Mouse (Mus musculus) limb, embryonic 13.5 days (tissue): ENCODE results near the gene Reln. TPM values are rescaled to one million over a fixed set of nuclear protein-coding genes. Genes with fewer than 3 reads are reported as not detected.

Experiments used
- ATAC-seq: fragments of 200-750 bp; cut with Nextera tagmentation; 2 replicates; pipeline ENCODE4 v1.8.0; 2017; ENCODE audit warnings: low read depth, moderate number of reproducible peaks, moderate TSS enrichment; ENCODE audit not compliant: low FRiP score
- H3K27ac ChIP-seq: fragments of 300-500 bp; sonication (generic); 2 replicates; pipeline ENCODE4 v1.5.1; 2015; ENCODE audit warnings: inconsistent platforms, mild to moderate bottlenecking, moderate library complexity
- H3K27me3 ChIP-seq: fragments of 300-500 bp; sonication (generic); 2 replicates; pipeline ENCODE4 v1.6.1; 2015; ENCODE audit warnings: mild to moderate bottlenecking, inconsistent platforms
- H3K36me3 ChIP-seq: fragments of 300-500 bp; sonication (generic); 2 replicates; pipeline ENCODE4 v1.6.1; 2015; ENCODE audit warnings: inconsistent platforms, mild to moderate bottlenecking, moderate library complexity
- H3K4me1 ChIP-seq: fragments of 300-500 bp; sonication (generic); 2 replicates; pipeline ENCODE4 v1.6.1; 2015; ENCODE audit warnings: inconsistent platforms
- H3K4me2 ChIP-seq: fragments of 300-500 bp; sonication (generic); replicated peaks from 2 replicates; pipeline ENCODE4 v1.6.1; 2015; ENCODE audit warnings: inconsistent platforms, mild to moderate bottlenecking, moderate library complexity
- H3K4me3 ChIP-seq: fragments of 300-500 bp; sonication (generic); 2 replicates; pipeline ENCODE4 v1.5.1; 2015; ENCODE audit warnings: moderate library complexity, mild to moderate bottlenecking, inconsistent platforms
- H3K9ac ChIP-seq: fragments of 300-500 bp; sonication (generic); 2 replicates; pipeline ENCODE4 v1.6.1; 2015; ENCODE audit warnings: mild to moderate bottlenecking, inconsistent platforms
- H3K9me3 ChIP-seq: fragments of 300-500 bp; sonication (generic); 2 replicates; pipeline ENCODE4 v1.6.1; 2016; ENCODE audit warnings: inconsistent platforms
- WGBS: fragments of 180-500 bp; shearing (Covaris S2); methylation state at CpG from one replicate; pipeline ENCODE4 v1.1.7; 2015; 5-methylcytosine and 5-hydroxymethylcytosine counted together
- polyA plus RNA-seq: library from polyadenylated mRNA; unstranded; fragments of >200 nt; fragmentation: Nextera tagmentation; extraction: Ambion mirVana; gene quantifications from 2 replicates; pipeline ENCODE4 v1.2.1, GENCODE M21; 2015

The Reln gene
- polyA plus RNA-seq, 1 experiment from 2014 or later, result 2.3 TPM

- no peaks in the 10 kb centered on the region for H3K9me3 ChIP-seq
- H3K27me3 ChIP-seq, result no peaks in the 10 kb centered on the region
- H3K4me2 ChIP-seq, result no peak overlapping the region
- H3K9ac ChIP-seq, result no peak overlapping the region
- H3K27ac ChIP-seq, result no peak overlapping the region
- H3K4me3 ChIP-seq, result no peak overlapping the region
- H3K4me1 ChIP-seq, result peaks cover 10% of the 10 kb centered on the region; the same call in 1 of the 2 replicates
- H3K36me3 ChIP-seq, result no peaks in the 10 kb centered on the region
- no peak for ATAC-seq
- 77% methylated on average over 5 of the region's 5 CpGs for WGBS
These were observed 408.4 kb downstream of the Reln start for GRCm38 (mm10) chr5:21936096-21936495.

- H3K9me3 ChIP-seq, result no peaks in the 10 kb centered on the region
- H3K4me2 ChIP-seq, result no peak overlapping the region
- no peak overlapping the region for H3K27ac ChIP-seq
- H3K4me3 ChIP-seq, result no peak overlapping the region
- H3K36me3 ChIP-seq, result no peaks in the 10 kb centered on the region
- no peak overlapping the region for H3K9ac ChIP-seq
- WGBS, result 85% methylated on average over 13 of the region's 13 CpGs
- H3K27me3 ChIP-seq, result no peaks in the 10 kb centered on the region
- no peak for ATAC-seq
- H3K4me1 ChIP-seq, result peaks cover 11% of the 10 kb centered on the region; the same call in 1 of the 2 replicates
These were observed 409.6 kb downstream of the Reln start for GRCm38 (mm10) chr5:21934811-21935396.

GRCm38 (mm10) chr5:21934173-21934698 is 410.3 kb downstream of the Reln start:
- Histone ChIP-seq H3K4me2 (no peak overlapping the region), H3K36me3 (no peaks in the 10 kb centered on the region), H3K9me3 (no peaks in the 10 kb centered on the region), H3K4me3 (no peak overlapping the region), H3K4me1 (peaks cover 11% of the 10 kb centered on the region; the same call in 1 of the 2 replicates), H3K9ac (no peak overlapping the region), H3K27me3 (no peaks in the 10 kb centered on the region), H3K27ac (no peak overlapping the region)
- 87% methylated on average over 4 of the region's 4 CpGs for WGBS
- no peak for ATAC-seq

DNA sequence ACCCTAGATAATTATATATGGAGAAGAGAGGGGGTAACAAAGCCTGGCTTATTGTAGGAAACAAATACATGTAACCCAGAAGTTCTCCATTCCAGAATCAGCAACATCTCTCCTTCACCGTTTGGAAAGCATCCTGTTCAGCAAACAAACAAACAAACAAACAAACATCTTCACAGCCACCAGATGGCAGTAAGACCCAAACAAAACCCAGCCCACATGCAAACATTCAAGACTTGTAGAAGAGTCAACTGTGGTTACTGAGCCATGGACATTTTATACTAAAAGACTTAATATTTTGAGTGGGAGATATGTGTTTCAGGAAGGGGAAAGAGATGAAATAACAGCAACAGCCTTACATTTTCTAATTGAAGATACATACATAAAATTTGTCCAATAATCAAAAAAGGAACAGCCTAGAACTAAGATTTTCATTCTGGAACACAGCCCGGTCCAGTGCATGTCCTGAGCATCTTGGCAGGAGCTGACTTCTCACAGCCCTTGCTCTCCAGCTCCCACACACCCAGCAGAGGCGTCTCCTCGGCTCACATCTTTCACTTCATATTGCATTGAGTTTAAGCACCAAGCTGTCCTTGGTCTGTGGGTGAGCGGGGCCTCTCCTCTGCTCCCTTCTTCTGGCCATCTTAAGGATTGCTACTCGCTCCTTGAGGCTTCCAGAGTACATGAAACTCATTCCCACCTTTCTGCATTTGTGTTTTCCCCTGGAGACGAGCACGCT is 411.0 kb downstream of the Reln start:
- H3K36me3 ChIP-seq, result no peaks in the 10 kb centered on the region
- no peak for ATAC-seq
- H3K4me1 ChIP-seq, result peaks cover 11% of the 10 kb centered on the region; the same call in 1 of the 2 replicates
- no peak overlapping the region for H3K27ac ChIP-seq
- H3K9ac ChIP-seq, result no peak overlapping the region
- H3K9me3 ChIP-seq, result no peaks in the 10 kb centered on the region
- H3K4me3 ChIP-seq, result no peak overlapping the region
- H3K4me2 ChIP-seq, result no peak overlapping the region
- 82% methylated on average over 8 of the region's 8 CpGs for WGBS
- H3K27me3 ChIP-seq, result no peaks in the 10 kb centered on the region

DNA sequence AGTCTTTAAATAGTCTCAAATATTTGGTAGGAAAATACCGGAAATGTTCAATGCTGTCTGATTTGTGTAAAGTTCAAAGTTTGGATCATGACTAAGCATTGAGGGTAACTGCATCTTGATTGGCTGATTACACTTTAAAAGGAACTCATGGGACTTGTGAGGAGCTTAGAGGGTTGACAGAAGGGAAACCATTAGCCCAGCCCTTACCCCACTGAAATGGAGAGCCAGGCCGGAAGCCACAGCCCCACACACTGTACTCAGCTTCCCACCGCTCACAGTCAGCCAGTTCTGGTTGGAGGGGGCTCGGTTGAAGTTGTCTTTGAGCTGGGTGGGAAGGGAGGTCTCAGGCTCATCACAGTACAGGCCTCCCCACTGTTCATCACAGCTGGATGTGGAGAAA is 413.4 kb downstream of the Reln start:
- no peak overlapping the region for H3K4me2 ChIP-seq
- H3K4me3 ChIP-seq, result no peak overlapping the region
- H3K9me3 ChIP-seq, result no peaks in the 10 kb centered on the region
- H3K36me3 ChIP-seq, result no peaks in the 10 kb centered on the region
- H3K27ac ChIP-seq, result no peak overlapping the region
- H3K9ac ChIP-seq, result no peak overlapping the region
- no peaks in the 10 kb centered on the region for H3K27me3 ChIP-seq
- WGBS, result 49% methylated on average over 4 of the region's 4 CpGs
- ATAC-seq, result peak; percentile 76; the same call in 1 of the 2 replicates
- peaks cover 11% of the 10 kb centered on the region; the same call in 1 of the 2 replicates for H3K4me1 ChIP-seq

GRCm38 (mm10) chr5:21920310-21920709 is 424.2 kb downstream of the Reln start:
- Histone ChIP-seq H3K9me3 (no peaks in the 10 kb centered on the region), H3K36me3 (no peaks in the 10 kb centered on the region), H3K9ac (no peak overlapping the region), H3K4me1 (no peaks in the 10 kb centered on the region), H3K4me2 (no peak overlapping the region), H3K27ac (no peak overlapping the region), H3K27me3 (no peaks in the 10 kb centered on the region), H3K4me3 (no peak overlapping the region)
- ATAC-seq, result no peak
- 81% methylated on average over 6 of the region's 6 CpGs for WGBS

DNA sequence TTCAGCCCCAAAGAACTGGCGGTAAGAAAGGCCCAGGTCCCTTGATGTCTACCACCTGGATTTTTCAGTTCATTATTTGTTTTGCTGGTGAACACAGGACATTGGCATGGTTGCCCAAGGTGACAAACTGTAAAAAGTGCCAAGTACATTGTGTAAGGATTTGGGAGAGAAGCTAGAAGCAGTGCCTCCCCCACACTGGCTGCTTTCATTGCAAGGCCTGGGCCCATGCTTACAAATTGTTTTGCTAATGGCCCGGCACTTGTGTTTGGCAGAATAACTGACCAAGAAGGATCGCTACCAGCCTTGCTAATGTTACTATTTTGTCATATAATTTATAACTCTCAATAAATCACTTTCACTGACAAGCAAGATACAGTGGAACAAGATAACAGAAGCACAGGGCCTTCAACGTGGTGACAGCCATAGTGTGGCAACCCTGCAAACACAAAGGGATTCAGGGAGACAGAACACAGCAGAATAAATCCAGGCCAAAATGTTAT is 425.2 kb downstream of the Reln start:
- Histone ChIP-seq H3K4me3 (no peak overlapping the region), H3K4me1 (no peaks in the 10 kb centered on the region), H3K27me3 (no peaks in the 10 kb centered on the region), H3K4me2 (no peak overlapping the region), H3K27ac (no peak overlapping the region), H3K36me3 (no peaks in the 10 kb centered on the region), H3K9ac (no peak overlapping the region), H3K9me3 (no peaks in the 10 kb centered on the region)
- WGBS, result 71% methylated on average over 4 of the region's 4 CpGs
- ATAC-seq, result no peak

DNA sequence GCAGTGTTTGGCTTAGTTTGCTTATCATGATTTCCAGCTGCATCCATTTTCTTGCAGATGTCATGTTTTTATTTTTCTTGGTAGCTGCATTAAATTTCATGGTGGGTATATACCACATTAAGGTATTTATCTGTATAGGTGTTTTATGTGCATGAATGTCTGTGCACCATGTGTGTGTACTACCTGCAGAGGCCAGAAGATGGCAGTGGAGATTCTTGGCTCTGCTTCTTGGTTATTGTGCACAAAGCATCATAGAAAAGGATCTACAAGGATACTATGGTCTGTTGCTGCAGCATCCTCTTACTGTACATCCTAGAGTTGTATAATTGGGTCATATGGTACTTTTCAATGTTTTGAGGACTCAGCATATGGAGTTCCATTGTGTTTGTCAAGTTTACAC is 428.5 kb downstream of the Reln start:
- no peak overlapping the region for H3K27ac ChIP-seq
- H3K4me2 ChIP-seq, result no peak overlapping the region
- no peaks in the 10 kb centered on the region for H3K9me3 ChIP-seq
- H3K36me3 ChIP-seq, result no peaks in the 10 kb centered on the region
- H3K9ac ChIP-seq, result no peak overlapping the region
- no peak for ATAC-seq
- no peak overlapping the region for H3K4me3 ChIP-seq
- H3K4me1 ChIP-seq, result no peaks in the 10 kb centered on the region
- H3K27me3 ChIP-seq, result no peaks in the 10 kb centered on the region

DNA sequence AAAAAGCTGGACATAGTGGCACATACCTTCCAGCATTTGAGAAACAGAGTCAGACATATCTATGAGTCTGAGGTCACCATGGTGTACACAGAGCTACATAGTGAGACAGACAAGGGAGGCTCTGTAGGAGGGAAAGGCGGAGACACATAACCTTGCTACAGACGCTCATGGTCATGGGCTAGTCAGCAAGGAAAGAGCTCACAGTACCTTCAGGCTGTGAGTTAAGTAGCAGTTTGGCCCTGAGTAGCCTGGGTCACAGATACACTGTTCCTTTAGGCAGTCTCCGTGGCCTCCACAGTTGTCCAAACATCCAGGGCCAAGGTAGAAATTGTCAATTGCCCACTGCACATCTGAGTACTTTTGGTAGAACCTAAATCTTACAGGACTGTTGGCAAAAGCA is 429.7 kb downstream of the Reln start:
- Histone ChIP-seq H3K27ac (no peak overlapping the region), H3K36me3 (no peaks in the 10 kb centered on the region), H3K27me3 (no peaks in the 10 kb centered on the region), H3K4me3 (no peak overlapping the region), H3K9me3 (no peaks in the 10 kb centered on the region), H3K9ac (no peak overlapping the region), H3K4me2 (no peak overlapping the region), H3K4me1 (no peaks in the 10 kb centered on the region)
- ATAC-seq, result no peak
- WGBS, result 66% methylated on average over 3 of the region's 3 CpGs

- no peak overlapping the region for H3K9ac ChIP-seq
- no peaks in the 10 kb centered on the region for H3K27me3 ChIP-seq
- no peak for ATAC-seq
- H3K36me3 ChIP-seq, result no peaks in the 10 kb centered on the region
- no peak overlapping the region for H3K4me3 ChIP-seq
- H3K4me2 ChIP-seq, result no peak overlapping the region
- H3K27ac ChIP-seq, result no peak overlapping the region
- H3K9me3 ChIP-seq, result no peaks in the 10 kb centered on the region
- no peaks in the 10 kb centered on the region for H3K4me1 ChIP-seq
- 77% methylated on average over 23 of the region's 23 CpGs for WGBS
These were observed 431.5 kb downstream of the Reln start for GRCm38 (mm10) chr5:21912835-21913530.

GRCm38 (mm10) chr5:21910726-21911125 is 433.8 kb downstream of the Reln start:
- no peak overlapping the region for H3K4me3 ChIP-seq
- H3K27me3 ChIP-seq, result no peaks in the 10 kb centered on the region
- WGBS, result 94% methylated on average over 12 of the region's 12 CpGs
- no peaks in the 10 kb centered on the region for H3K36me3 ChIP-seq
- no peak overlapping the region for H3K27ac ChIP-seq
- H3K9me3 ChIP-seq, result no peaks in the 10 kb centered on the region
- H3K9ac ChIP-seq, result no peak overlapping the region
- ATAC-seq, result no peak
- no peaks in the 10 kb centered on the region for H3K4me1 ChIP-seq
- H3K4me2 ChIP-seq, result no peak overlapping the region

- Histone ChIP-seq H3K36me3 (no peaks in the 10 kb centered on the region), H3K9ac (no peak overlapping the region), H3K4me1 (no peaks in the 10 kb centered on the region), H3K9me3 (no peaks in the 10 kb centered on the region), H3K27me3 (no peaks in the 10 kb centered on the region), H3K4me3 (no peak overlapping the region), H3K4me2 (no peak overlapping the region), H3K27ac (no peak overlapping the region)
- 78% methylated on average over 3 of the region's 3 CpGs for WGBS
- no peak for ATAC-seq
These were observed 434.8 kb downstream of the Reln start for GRCm38 (mm10) chr5:21909713-21910112.
